Mouse (Mus musculus) embryonic fibroblast, embryonic 13.5 days (primary cell): ENCODE data around the gene Eif3f. TPM values are rescaled to one million over a fixed set of nuclear protein-coding genes. Genes with fewer than 3 reads are reported as not detected.

ENCODE experiments used
- H3K27ac ChIP-seq: 2 replicates; pipeline ENCODE4 v1.5.1; 2012; ENCODE audit warnings: low read length, control low read depth, inconsistent platforms; ENCODE audit not compliant: insufficient read depth
- H3K4me1 ChIP-seq: 2 replicates; pipeline ENCODE4 v1.6.1; 2011; ENCODE audit warnings: low read length; ENCODE audit not compliant: control insufficient read depth, insufficient read depth
- H3K4me3 ChIP-seq: 2 replicates; pipeline ENCODE4 v1.5.1; 2011; ENCODE audit warnings: mild to moderate bottlenecking, control low read depth, low read length; ENCODE audit not compliant: insufficient read depth
- CTCF ChIP-seq: IDR thresholded peaks from 2 replicates; pipeline ENCODE4 v1.5.1; 2011; ENCODE audit warnings: mild to moderate bottlenecking, control low read depth, low read length, moderate library complexity, borderline replicate concordance; ENCODE audit not compliant: insufficient read depth
- POLR2A ChIP-seq: IDR thresholded peaks from 2 replicates; pipeline ENCODE4 v1.6.1; 2011; ENCODE audit warnings: low read depth, mild to moderate bottlenecking, control low read depth, low read length, moderate library complexity
- polyA plus RNA-seq: library from polyadenylated mRNA; stranded (reverse); fragments of >200 nt; gene quantifications from 2 replicates; pipeline ENCODE4 v1.2.4, GENCODE M21; 2011; ENCODE audit warnings: low read depth; ENCODE audit not compliant: missing spikeins, insufficient read length

Eif3f gene
- 166 and 204 TPM in 2 replicates for polyA plus RNA-seq

- H3K27ac ChIP-seq, result peak within 1 kb of the TSS; percentile 43
- H3K4me1 ChIP-seq, result peaks cover 4% of the 10 kb centered on the region; the same call in 1 of the 2 replicates
- TF ChIP-seq CTCF (peak; percentile 53; the same call in 1 of the 2 replicates), POLR2A (peak; percentile 60)
- H3K4me3 ChIP-seq, result peak within 1 kb of the TSS; percentile 99
These were observed at the start of gene Eif3f for GRCm38 (mm10) chr7:108933794-108934731. Gene Eif3f (plus strand): TSS chr7:108934417.

GRCm38 (mm10) chr7:108884906-108885305 lies 49.3 kb upstream of the Eif3f start, which contains the start of gene Olfr518:
Gene Olfr518 (minus strand): TSS chr7:108885006.
- Histone ChIP-seq H3K4me1 (no peaks in the 10 kb centered on the region), H3K4me3 (no peak within 1 kb of the TSS), H3K27ac (no peak within 1 kb of the TSS)
- TF ChIP-seq POLR2A (no peak), CTCF (no peak)

GRCm38 (mm10) chr7:108894320-108894719 lies 39.9 kb upstream of the Eif3f start, which contains the start of gene Olfr519:
Gene Olfr519 (minus strand): TSS chr7:108894420.
- H3K4me3 ChIP-seq, result no peak within 1 kb of the TSS
- TF ChIP-seq CTCF (no peak), POLR2A (no peak)
- no peak within 1 kb of the TSS for H3K27ac ChIP-seq
- H3K4me1 ChIP-seq, result no peaks in the 10 kb centered on the region

- no peak overlapping the region for H3K27ac ChIP-seq
- H3K4me1 ChIP-seq, result no peaks in the 10 kb centered on the region
- TF ChIP-seq CTCF (no peak), POLR2A (no peak)
- H3K4me3 ChIP-seq, result no peak overlapping the region
These were observed 30.2 kb upstream of the Eif3f start for GRCm38 (mm10) chr7:108903969-108904368.

- Histone ChIP-seq H3K27ac (no peak overlapping the region), H3K4me1 (no peaks in the 10 kb centered on the region), H3K4me3 (no peak overlapping the region)
- TF ChIP-seq POLR2A (no peak), CTCF (no peak)
These were observed 7.2 kb upstream of the Eif3f start for GRCm38 (mm10) chr7:108927043-108927442.

GRCm38 (mm10) chr7:108928280-108929188 lies 5.7 kb upstream of the Eif3f start:
- no peaks in the 10 kb centered on the region for H3K4me1 ChIP-seq
- TF ChIP-seq POLR2A (no peak), CTCF (no peak)
- H3K4me3 ChIP-seq, result no peak overlapping the region
- no peak overlapping the region for H3K27ac ChIP-seq

- no peak within 1 kb of the TSS for H3K27ac ChIP-seq
These were observed 4.4 kb upstream of the Eif3f start, which contains the start of gene Nlrp10 for GRCm38 (mm10) chr7:108929726-108930393. Gene Nlrp10 (minus strand): TSS chr7:108930178.

GRCm38 (mm10) chr7:108934836-108935235 lies 619 bp downstream of the Eif3f start:
- no peak for TF ChIP-seq CTCF
- TF ChIP-seq POLR2A, result 0 out of 2 replicates have a peak, but pooled peaks have one; percentile 12
- Histone ChIP-seq H3K4me1 (peaks cover 4% of the 10 kb centered on the region; the same call in 1 of the 2 replicates), H3K27ac (no peak overlapping the region), H3K4me3 (peak overlapping the region; percentile 99)

More at GRCm38 (mm10) chr7:108929726-108930393, 4.4 kb upstream of the Eif3f start, which contains the start of gene Nlrp10:
- H3K4me3 ChIP-seq, result no peak within 1 kb of the TSS
- H3K4me1 ChIP-seq, result no peaks in the 10 kb centered on the region
- TF ChIP-seq CTCF, result no peak
- no peak for TF ChIP-seq POLR2A
